Mouse (Mus musculus): ENCODE results near the gene Cenpq. TPM values are rescaled to one million over a fixed set of nuclear protein-coding genes. Genes with fewer than 3 reads are reported as not detected.

Gene Cenpq
- total and polyA plus RNA-seq, 2 experiments from 2014 or later, result 7.6 to 10.7 TPM

DNA sequence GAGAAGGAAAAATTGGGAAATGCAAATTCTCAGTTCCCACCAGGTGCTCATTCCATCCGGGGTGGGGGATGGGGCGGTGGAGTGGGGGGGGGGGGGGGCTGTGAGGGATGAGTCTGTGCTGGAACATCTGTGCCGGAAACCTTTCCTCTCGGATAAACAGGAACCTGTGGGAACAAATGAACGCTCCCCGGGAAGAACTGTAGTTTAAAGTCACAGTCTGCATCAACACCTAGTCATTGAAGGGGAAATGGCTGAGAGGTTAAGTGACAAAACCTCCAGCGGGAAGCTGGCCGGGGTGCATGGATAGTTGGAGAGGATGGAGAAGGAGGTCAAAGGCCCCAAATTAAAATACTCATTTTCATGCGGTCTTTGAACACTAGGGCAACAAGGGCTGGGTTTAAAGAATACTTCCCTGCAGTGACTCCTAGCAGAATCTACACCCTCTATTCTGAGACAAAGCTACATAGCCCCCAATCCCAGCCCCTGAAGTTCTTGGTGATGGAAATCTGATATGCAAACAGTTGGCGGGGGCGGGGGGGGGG, 30.7 kb downstream of the Cenpq start:
- Histone ChIP-seq H3K4me3 (ENCODE audit: low read depth, low read length) (no peak overlapping the region), H3K27me3 (ENCODE audit: insufficient read depth, low read length) (no peaks in the 10 kb centered on the region), H3K4me2 (ENCODE audit: low read depth) (peak overlapping the region; percentile 21; the same call in 1 of the 2 replicates), H3K9me3 (ENCODE audit: low read length) (no peaks in the 10 kb centered on the region), H3K27ac (ENCODE audit: low read depth, low read length) (no peak overlapping the region), H3K36me3 (ENCODE audit: insufficient read depth) (no peaks in the 10 kb centered on the region), H3K4me1 (ENCODE audit: insufficient read depth) (no peaks in the 10 kb centered on the region), H3K9ac (no peak overlapping the region)
- TF ChIP-seq CTCF (IDR thresholded peaks at IDR 0.05; ENCODE audit: low read depth), result no peak
- DNase-seq (no peak), ATAC-seq (no peak)
- WGBS, result 8% methylated on average over 11 of the region's 11 CpGs

DNA sequence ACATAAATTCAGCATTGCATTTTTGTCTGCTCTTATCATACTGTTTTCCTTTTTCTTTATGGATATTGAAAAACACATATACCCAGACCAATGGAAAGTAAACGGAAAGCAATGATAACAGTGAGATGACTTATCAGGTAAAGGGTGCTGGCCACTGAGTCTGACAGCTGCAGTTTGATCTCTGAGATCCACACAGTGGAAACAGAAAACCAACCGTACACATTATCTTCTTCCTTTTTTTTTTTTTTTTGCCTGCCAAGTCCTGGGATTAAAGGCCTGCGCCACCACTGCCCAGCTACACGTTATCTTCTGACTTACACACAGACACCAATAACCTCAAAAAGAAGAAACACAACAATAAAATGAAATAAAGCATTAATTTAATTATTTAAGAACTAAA, 31.5 kb downstream of the Cenpq start:
- Histone ChIP-seq H3K27ac (ENCODE audit: low read depth, low read length) (no peak overlapping the region), H3K4me2 (ENCODE audit: low read depth) (no peak overlapping the region), H3K27me3 (ENCODE audit: insufficient read depth, low read length) (no peaks in the 10 kb centered on the region), H3K36me3 (ENCODE audit: insufficient read depth) (no peaks in the 10 kb centered on the region), H3K4me1 (ENCODE audit: insufficient read depth) (no peaks in the 10 kb centered on the region), H3K4me3 (ENCODE audit: low read depth, low read length) (no peak overlapping the region), H3K9ac (no peak overlapping the region), H3K9me3 (ENCODE audit: low read length) (no peaks in the 10 kb centered on the region)
- no peak for TF ChIP-seq CTCF (IDR thresholded peaks at IDR 0.05; ENCODE audit: low read depth)
- no peak for DNase-seq
- 75% methylated on average over 4 of the region's 4 CpGs for WGBS
- no peak for ATAC-seq

DNA sequence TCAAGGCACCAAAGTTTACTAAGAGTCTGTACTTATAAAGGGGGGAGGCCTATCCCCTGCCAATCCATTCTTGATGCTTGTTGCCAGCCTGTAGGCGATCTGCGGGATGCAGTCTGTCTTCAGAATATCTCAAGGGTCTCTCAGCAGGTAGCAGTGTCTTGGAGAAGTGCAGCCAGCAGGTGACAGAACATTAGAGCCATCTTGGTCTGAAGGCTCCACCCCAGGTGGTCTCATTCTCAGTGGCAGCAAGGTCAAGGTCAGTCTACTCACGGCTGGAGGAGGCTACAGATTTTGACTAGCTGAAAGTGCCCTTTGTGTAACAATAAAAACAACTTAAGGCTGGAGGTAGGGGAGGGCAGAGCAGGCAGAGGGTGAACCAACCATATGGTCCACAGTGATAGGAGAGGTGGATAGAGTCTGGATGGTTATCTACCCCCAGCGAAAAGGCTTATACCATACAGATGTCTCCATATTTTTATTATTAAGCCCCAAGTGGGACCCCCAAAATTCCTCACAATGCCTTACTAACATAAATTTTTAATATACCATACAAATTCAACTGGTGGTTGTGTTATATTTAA, 35.0 kb downstream of the Cenpq start:
- no peak overlapping the region for H3K4me3 ChIP-seq (ENCODE audit: low read depth, low read length)
- no peaks in the 10 kb centered on the region for H3K36me3 ChIP-seq (ENCODE audit: insufficient read depth)
- no peak overlapping the region for H3K4me2 ChIP-seq (ENCODE audit: low read depth)
- DNase-seq, result no peak
- no peaks in the 10 kb centered on the region for H3K4me1 ChIP-seq (ENCODE audit: insufficient read depth)
- no peaks in the 10 kb centered on the region for H3K9me3 ChIP-seq (ENCODE audit: low read length)
- no peak for ATAC-seq
- no peak for TF ChIP-seq CTCF (IDR thresholded peaks at IDR 0.05; ENCODE audit: low read depth)
- WGBS, result 41% methylated on average over 4 of the region's 4 CpGs
- no peak overlapping the region for H3K9ac ChIP-seq
- no peak overlapping the region for H3K27ac ChIP-seq (ENCODE audit: low read depth, low read length)
- H3K27me3 ChIP-seq (ENCODE audit: insufficient read depth, low read length), result no peaks in the 10 kb centered on the region

DNA sequence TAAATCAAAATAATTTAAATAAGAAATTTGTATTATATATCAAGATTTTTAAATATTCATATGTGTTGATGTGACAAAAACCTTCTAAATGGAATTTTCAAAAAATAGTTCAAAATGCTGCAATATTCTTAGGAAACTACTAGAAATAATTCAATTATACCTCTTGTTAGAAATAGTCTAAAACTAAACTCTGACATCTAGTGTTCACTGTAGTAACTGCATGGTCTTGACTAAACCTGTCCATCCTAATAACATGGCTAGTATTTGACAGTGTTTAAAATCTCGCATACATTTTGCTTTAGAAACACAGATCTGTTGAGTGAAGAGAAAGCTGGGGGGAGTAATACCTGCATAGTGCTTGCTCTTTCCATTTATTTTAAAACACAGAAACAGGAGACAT, 38.0 kb downstream of the Cenpq start:
- Histone ChIP-seq H3K9ac (no peak overlapping the region), H3K9me3 (ENCODE audit: low read length) (no peaks in the 10 kb centered on the region), H3K4me3 (ENCODE audit: low read depth, low read length) (no peak overlapping the region), H3K27me3 (ENCODE audit: insufficient read depth, low read length) (no peaks in the 10 kb centered on the region), H3K4me1 (ENCODE audit: insufficient read depth) (no peaks in the 10 kb centered on the region), H3K27ac (ENCODE audit: low read depth, low read length) (no peak overlapping the region), H3K4me2 (ENCODE audit: low read depth) (no peak overlapping the region), H3K36me3 (ENCODE audit: insufficient read depth) (no peaks in the 10 kb centered on the region)
- 73% methylated on average over 1 of the region's 1 CpGs for WGBS
- peak; percentile 68 for TF ChIP-seq CTCF (IDR thresholded peaks at IDR 0.05; ENCODE audit: low read depth)
- DNase-seq (peak; percentile 32), ATAC-seq (no peak; the same call in 1 of the 2 replicates)

DNA sequence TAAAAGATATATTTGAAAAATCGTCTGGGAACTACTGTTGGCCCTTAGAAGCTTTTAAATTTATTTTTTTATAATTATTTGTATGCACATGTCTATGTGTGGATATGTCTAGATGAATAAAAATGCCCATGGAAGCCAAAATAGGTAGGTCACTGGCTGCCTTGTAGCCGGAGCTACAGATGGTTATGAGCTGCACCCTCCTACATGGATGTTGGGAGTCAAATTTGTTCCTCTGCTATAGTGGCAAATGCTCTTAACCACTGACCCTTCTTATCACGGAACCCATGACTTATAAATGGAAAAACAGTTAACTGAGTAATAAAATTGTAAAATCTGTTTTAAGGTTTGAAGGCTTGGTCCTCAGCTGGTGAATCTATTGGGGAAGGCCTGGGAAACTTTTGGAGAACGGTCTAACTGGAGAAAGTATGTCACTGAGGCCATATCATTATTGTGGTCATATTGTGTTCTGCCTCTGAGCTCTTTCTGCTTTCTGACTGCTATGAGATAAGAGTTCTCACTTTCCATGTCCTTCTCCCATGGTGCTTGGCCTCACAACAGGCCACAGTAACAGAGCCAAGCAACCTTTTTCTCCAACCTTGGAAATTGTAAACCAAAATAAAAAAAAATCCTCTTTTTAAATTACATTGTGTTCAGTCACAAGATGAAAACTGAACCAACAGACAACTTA, 46.9 kb downstream of the Cenpq start:
- H3K27ac ChIP-seq (ENCODE audit: low read depth, low read length), result no peak overlapping the region
- 82% methylated on average over 4 of the region's 4 CpGs for WGBS
- no peaks in the 10 kb centered on the region for H3K36me3 ChIP-seq (ENCODE audit: insufficient read depth)
- TF ChIP-seq CTCF (IDR thresholded peaks at IDR 0.05; ENCODE audit: low read depth), result no peak
- no peaks in the 10 kb centered on the region for H3K9me3 ChIP-seq (ENCODE audit: low read length)
- ATAC-seq (no peak), DNase-seq (no peak)
- H3K4me3 ChIP-seq (ENCODE audit: low read depth, low read length), result no peak overlapping the region
- no peak overlapping the region for H3K4me2 ChIP-seq (ENCODE audit: low read depth)
- H3K27me3 ChIP-seq (ENCODE audit: insufficient read depth, low read length), result no peaks in the 10 kb centered on the region
- H3K4me1 ChIP-seq (ENCODE audit: insufficient read depth), result no peaks in the 10 kb centered on the region
- H3K9ac ChIP-seq, result no peak overlapping the region

DNA sequence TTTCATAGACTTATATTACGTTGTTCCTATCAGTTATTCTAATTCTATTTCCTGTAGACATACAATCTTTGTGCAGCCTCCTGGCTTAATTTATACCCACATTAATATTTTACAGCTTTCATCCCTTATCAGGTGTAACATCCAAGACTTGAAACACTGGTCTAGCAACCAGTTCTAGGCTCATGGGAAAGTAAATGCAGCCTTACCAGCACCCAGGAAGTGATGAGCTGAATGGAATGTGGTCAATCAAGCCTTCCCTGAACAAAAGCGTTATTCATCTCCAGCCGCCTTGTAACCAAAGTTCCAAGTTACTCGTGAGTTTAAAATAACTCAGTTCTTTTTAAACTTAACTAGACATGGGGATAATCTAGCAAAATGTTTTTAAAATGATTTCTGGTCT, 49.7 kb downstream of the Cenpq start:
- no peaks in the 10 kb centered on the region for H3K4me1 ChIP-seq (ENCODE audit: insufficient read depth)
- no peaks in the 10 kb centered on the region for H3K9me3 ChIP-seq (ENCODE audit: low read length)
- H3K27me3 ChIP-seq (ENCODE audit: insufficient read depth, low read length), result no peaks in the 10 kb centered on the region
- H3K9ac ChIP-seq, result no peak overlapping the region
- ATAC-seq (no peak), DNase-seq (no peak)
- H3K4me2 ChIP-seq (ENCODE audit: low read depth), result no peak overlapping the region
- TF ChIP-seq CTCF (IDR thresholded peaks at IDR 0.05; ENCODE audit: low read depth), result no peak
- WGBS, result 84% methylated on average over 4 of the region's 4 CpGs
- no peak overlapping the region for H3K4me3 ChIP-seq (ENCODE audit: low read depth, low read length)
- H3K27ac ChIP-seq (ENCODE audit: low read depth, low read length), result no peak overlapping the region
- H3K36me3 ChIP-seq (ENCODE audit: insufficient read depth), result no peaks in the 10 kb centered on the region

DNA sequence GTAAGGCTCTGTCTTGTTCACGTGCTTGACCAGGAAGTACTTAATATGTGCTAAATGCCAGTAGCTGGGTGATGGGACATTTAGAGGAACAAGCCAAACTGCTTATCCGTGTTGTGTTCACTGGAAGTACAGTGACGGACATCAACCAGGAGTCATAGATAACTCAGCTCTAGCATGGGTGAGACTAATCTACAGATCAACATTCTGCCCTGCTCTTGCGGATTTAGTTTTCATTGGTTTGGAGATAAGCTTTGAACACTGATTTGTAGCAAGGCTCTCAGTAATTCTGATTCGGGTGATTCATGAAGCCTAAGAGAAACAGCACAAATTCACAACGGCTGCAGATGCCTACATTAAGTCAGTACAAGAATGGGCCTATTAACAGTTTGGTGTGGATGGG, 52.7 kb downstream of the Cenpq start:
- Histone ChIP-seq H3K9ac (no peak overlapping the region), H3K36me3 (ENCODE audit: insufficient read depth) (no peaks in the 10 kb centered on the region), H3K27me3 (ENCODE audit: insufficient read depth, low read length) (no peaks in the 10 kb centered on the region), H3K4me1 (ENCODE audit: insufficient read depth) (no peaks in the 10 kb centered on the region), H3K4me3 (ENCODE audit: low read depth, low read length) (no peak overlapping the region), H3K9me3 (ENCODE audit: low read length) (no peaks in the 10 kb centered on the region), H3K4me2 (ENCODE audit: low read depth) (no peak overlapping the region), H3K27ac (ENCODE audit: low read depth, low read length) (no peak overlapping the region)
- no peak for ATAC-seq
- DNase-seq, result no peak
- WGBS, result 93% methylated on average over 6 of the region's 6 CpGs
- no peak for TF ChIP-seq CTCF (IDR thresholded peaks at IDR 0.05; ENCODE audit: low read depth)

Measured in forebrain, postnatal 0 days (tissue).